Mouse (Mus musculus): ENCODE measurements around the gene Gramd2. TPM values are rescaled to one million over a fixed set of nuclear protein-coding genes. Genes with fewer than 3 reads are reported as not detected.
"Not testable (repeated sequence)": the region's sequence is repeated elsewhere in the genome, so short reads cannot be mapped to it uniquely, and the experiment has no call there.

Gene Gramd2
- polyA plus RNA-seq, 1 experiment from 2014 or later, result 0.27 TPM

DNA sequence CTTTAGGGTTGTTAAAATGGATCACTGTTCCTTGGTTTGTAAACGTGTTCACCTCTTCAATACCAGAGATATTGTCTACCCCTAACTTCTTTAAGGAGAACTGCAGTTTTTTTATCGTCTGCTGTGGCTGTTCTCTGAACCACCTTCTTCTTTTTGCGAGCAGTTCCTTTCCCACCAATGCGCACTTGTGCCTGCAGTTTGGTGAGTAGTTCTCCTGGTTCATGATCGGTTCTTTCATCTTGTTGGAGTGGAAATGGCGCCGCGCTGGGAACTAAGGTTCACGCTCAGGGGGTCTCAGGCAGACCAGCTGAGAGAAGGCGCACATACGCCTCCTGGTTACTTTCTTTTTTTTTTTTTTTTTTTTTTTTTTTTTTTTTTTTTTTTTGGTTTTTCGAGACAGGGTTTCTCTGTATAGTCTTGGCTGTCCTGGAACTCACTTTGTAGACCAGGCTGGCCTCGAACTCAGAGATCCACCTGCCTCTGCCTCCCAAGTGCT, 87.1 kb downstream of the Gramd2 start:
- H3K4me3 ChIP-seq (ENCODE audit: low read depth, low read length); H3K9ac ChIP-seq (ENCODE audit: low read depth, low read length); H3K27me3 ChIP-seq (ENCODE audit: control insufficient read depth, insufficient read depth, low read depth, low read length); H3K9me3 ChIP-seq (replicated peaks; ENCODE audit: control insufficient read depth, low read length); H3K27ac ChIP-seq (ENCODE audit: low read length); ATAC-seq (ENCODE audit: low read depth); H3K4me1 ChIP-seq (ENCODE audit: control insufficient read depth, low read depth, low read length); H3K36me3 ChIP-seq (ENCODE audit: control insufficient read depth, insufficient read depth); H3K4me2 ChIP-seq (ENCODE audit: low read depth, low read length): not testable (repeated sequence)
- 85% methylated on average over 11 of the region's 13 CpGs for WGBS (ENCODE audit: insufficient replicate concordance)

Other genes starting within 250 kb of the Gramd2 start
- 4.3 and 5.8 TPM in 2 replicates for gene Arih1, start 193.5 kb upstream of the Gramd2 start, polyA plus RNA-seq (2015; fragmentation: Nextera tagmentation; extraction: Ambion mirVana)
- 35.4 and 38.7 TPM in 2 replicates for gene Hexa, start 140.6 kb upstream of the Gramd2 start, polyA plus RNA-seq (2015; fragmentation: Nextera tagmentation; extraction: Ambion mirVana)
- not detected in 2 replicates for gene Tmem202, start 140.3 kb upstream of the Gramd2 start, polyA plus RNA-seq (2015; fragmentation: Nextera tagmentation; extraction: Ambion mirVana)
- gene Celf6, start 102.2 kb upstream of the Gramd2 start, polyA plus RNA-seq (2015; fragmentation: Nextera tagmentation; extraction: Ambion mirVana), result 0.05 TPM in 1 of 2 replicates, not detected in the other
- 3.5 and 4.3 TPM in 2 replicates for gene Parp6, start 62.9 kb upstream of the Gramd2 start, polyA plus RNA-seq (2015; fragmentation: Nextera tagmentation; extraction: Ambion mirVana)
- gene Pkm, start 23.8 kb upstream of the Gramd2 start, polyA plus RNA-seq (2015; fragmentation: Nextera tagmentation; extraction: Ambion mirVana), result 152 and 158 TPM in 2 replicates
- gene Senp8, start 70.6 kb downstream of the Gramd2 start, polyA plus RNA-seq (2015; fragmentation: Nextera tagmentation; extraction: Ambion mirVana), result 3.2 and 3.6 TPM in 2 replicates
- 3.1 and 3.4 TPM in 2 replicates for gene Myo9a, start 70.8 kb downstream of the Gramd2 start, polyA plus RNA-seq (2015; fragmentation: Nextera tagmentation; extraction: Ambion mirVana)

All from liver, embryonic 16.5 days (tissue).